Mouse (Mus musculus) layer of hippocampus, adult 2 months (tissue): ENCODE results near the gene Pax2. TPM values are rescaled to one million over a fixed set of nuclear protein-coding genes. Genes with fewer than 3 reads are reported as not detected.

Source experiments
- DNase-seq, 2 experiments: peaks; one replicate each; pipeline ENCODE4 v3.0.0; 2022; ENCODE audit warnings: low spot score in 2 of 2
- H3K27ac ChIP-seq: fragments of 200-600 bp; 2 replicates; pipeline ENCODE4 v1.8.1; 2022
- H3K4me3 ChIP-seq: fragments of 200-600 bp; 2 replicates; pipeline ENCODE4 v1.8.1; 2022; ENCODE audit warnings: mild to moderate bottlenecking
- CTCF ChIP-seq: fragments of 200-600 bp; conservative IDR thresholded peaks from 2 replicates; pipeline ENCODE4 v1.8.1; 2022; ENCODE audit warnings: antibody characterized with exemption, mild to moderate bottlenecking, moderate library complexity
- long read RNA-seq, 2 experiments: library from polyadenylated mRNA; stranded (forward); transcript quantifications; one replicate each; pipeline ENCODE4 v2.0.0; 2021; ENCODE audit warnings: borderline mapping rate in 2 of 2
- total RNA-seq, 2 experiments: library from RNA; stranded (reverse); gene quantifications; 2 replicates each; pipeline ENCODE4 v1.2.3; 2021

Pax2 gene
- total RNA-seq, result under 1 TPM; 0.25 to 0.31 TPM
- long read RNA-seq, experiment 1, result 0 reads
- long read RNA-seq, experiment 2, result 0 reads

- H3K27ac ChIP-seq, result no peak within 1 kb of the TSS
- no peak within 1 kb of the TSS for H3K4me3 ChIP-seq
- no peak for TF ChIP-seq CTCF
- DNase-seq, result no peak
These were observed at the start of gene Pax2 for GRCm38 (mm10) chr19:44755693-44756420. Gene Pax2 (plus strand): TSS chr19:44756045.

GRCm38 (mm10) chr19:44708885-44709284 is 47.0 kb upstream of the Pax2 start:
- TF ChIP-seq CTCF, result no peak
- no peak overlapping the region for H3K4me3 ChIP-seq
- no peak overlapping the region for H3K27ac ChIP-seq
- no peak for DNase-seq

- DNase-seq, result no peak
- TF ChIP-seq CTCF, result no peak
- no peak overlapping the region for H3K4me3 ChIP-seq
- no peak overlapping the region for H3K27ac ChIP-seq
These were observed 38.9 kb upstream of the Pax2 start for GRCm38 (mm10) chr19:44716731-44717600.

GRCm38 (mm10) chr19:44719292-44720193 is 36.3 kb upstream of the Pax2 start:
- TF ChIP-seq CTCF, result no peak
- H3K4me3 ChIP-seq, result peak overlapping the region; percentile 44
- no peak for DNase-seq
- peak overlapping the region; percentile 56 for H3K27ac ChIP-seq

GRCm38 (mm10) chr19:44720194-44720521 is 35.7 kb upstream of the Pax2 start:
- Histone ChIP-seq H3K27ac (peak overlapping the region; percentile 56), H3K4me3 (peak overlapping the region; percentile 44)
- no peak for DNase-seq
- no peak for TF ChIP-seq CTCF

GRCm38 (mm10) chr19:44723611-44724440 is 32.0 kb upstream of the Pax2 start:
- H3K4me3 ChIP-seq, result peak overlapping the region; percentile 34; the same call in 1 of the 2 replicates
- TF ChIP-seq CTCF, result no peak
- no peak for DNase-seq
- H3K27ac ChIP-seq, result no peak overlapping the region

GRCm38 (mm10) chr19:44725951-44726791 is 29.7 kb upstream of the Pax2 start:
- no peak for TF ChIP-seq CTCF
- Histone ChIP-seq H3K27ac (peak overlapping the region; percentile 84), H3K4me3 (peak overlapping the region; percentile 58)
- DNase-seq, result no peak

- no peak overlapping the region for H3K4me3 ChIP-seq
- TF ChIP-seq CTCF, result no peak
- DNase-seq, result no peak
- no peak overlapping the region for H3K27ac ChIP-seq
These were observed 21.7 kb upstream of the Pax2 start for GRCm38 (mm10) chr19:44734116-44734515.

GRCm38 (mm10) chr19:44734682-44735081 is 21.2 kb upstream of the Pax2 start:
- no peak for DNase-seq
- Histone ChIP-seq H3K4me3 (no peak overlapping the region), H3K27ac (no peak overlapping the region)
- no peak for TF ChIP-seq CTCF

GRCm38 (mm10) chr19:44740300-44740699 is 15.5 kb upstream of the Pax2 start:
- Histone ChIP-seq H3K4me3 (no peak overlapping the region), H3K27ac (no peak overlapping the region)
- DNase-seq, result no peak
- peak; percentile 19; the same call in 1 of the 2 replicates for TF ChIP-seq CTCF

- H3K4me3 ChIP-seq, result no peak overlapping the region
- TF ChIP-seq CTCF, result no peak
- no peak for DNase-seq
- no peak overlapping the region for H3K27ac ChIP-seq
These were observed 14.6 kb upstream of the Pax2 start for GRCm38 (mm10) chr19:44741091-44741763.
